Mouse (Mus musculus): ENCODE results near the gene Esp3. TPM values are rescaled to one million over a fixed set of nuclear protein-coding genes. Genes with fewer than 3 reads are reported as not detected.
"Not testable (repeated sequence)": the region's sequence is repeated elsewhere in the genome, so short reads cannot be mapped to it uniquely, and the experiment has no call there.

Gene Esp3
- total RNA-seq (2022) = not detected

GRCm38 (mm10) chr17:40631775-40632174 lies at the start of gene Esp3:
Gene Esp3, plus strand, starts transcription at chr17:40632075.
- DNase-seq (ENCODE audit: low spot score) = not testable (repeated sequence)

DNA sequence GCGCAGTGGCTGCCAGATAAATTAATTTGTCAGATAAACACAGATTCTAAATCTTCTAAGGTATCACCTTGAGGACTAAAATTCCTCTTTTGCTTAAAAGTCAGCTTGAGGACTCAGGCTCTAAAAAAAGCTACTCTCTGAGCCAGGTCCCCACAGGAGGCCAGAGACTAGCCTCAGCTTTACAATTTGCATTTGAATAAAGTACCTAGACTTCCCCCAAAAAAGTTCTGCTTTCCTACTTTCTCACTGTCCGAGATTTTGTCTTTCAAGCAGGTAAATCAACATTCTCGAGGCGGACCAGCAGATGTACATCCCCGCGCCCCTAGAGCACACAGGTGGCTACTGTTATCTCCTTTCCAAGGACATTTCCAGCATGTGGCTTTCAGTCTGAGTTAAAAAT lies 48.0 kb upstream of the Esp3 start:
- DNase-seq (ENCODE audit: low spot score) = not testable (repeated sequence)

DNA sequence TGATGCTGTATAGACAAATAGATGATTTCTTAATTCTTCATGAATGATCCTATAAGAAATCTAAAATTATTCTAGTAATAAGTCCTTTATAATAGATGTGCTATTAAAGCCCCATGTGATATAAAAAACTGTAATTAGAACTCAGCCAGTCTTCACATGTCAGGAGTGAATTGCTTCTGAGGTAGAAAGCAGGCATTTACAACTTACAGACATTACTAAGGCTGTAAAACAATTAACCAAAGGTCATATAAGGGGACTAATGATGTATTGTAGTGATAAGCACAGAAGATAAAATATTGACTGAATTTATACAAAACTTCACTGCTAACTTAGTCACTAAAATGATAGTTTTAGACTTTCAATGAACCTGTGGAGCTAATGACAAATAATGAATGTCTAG lies 40.6 kb upstream of the Esp3 start:
- DNase-seq (ENCODE audit: low spot score) = no peak

- no peak for DNase-seq (ENCODE audit: low spot score)
Observed at GRCm38 (mm10) chr17:40598294-40598693, 33.6 kb upstream of the Esp3 start, which contains the start of gene Esp4. Gene Esp4, plus strand, starts transcription at chr17:40598594.

DNA sequence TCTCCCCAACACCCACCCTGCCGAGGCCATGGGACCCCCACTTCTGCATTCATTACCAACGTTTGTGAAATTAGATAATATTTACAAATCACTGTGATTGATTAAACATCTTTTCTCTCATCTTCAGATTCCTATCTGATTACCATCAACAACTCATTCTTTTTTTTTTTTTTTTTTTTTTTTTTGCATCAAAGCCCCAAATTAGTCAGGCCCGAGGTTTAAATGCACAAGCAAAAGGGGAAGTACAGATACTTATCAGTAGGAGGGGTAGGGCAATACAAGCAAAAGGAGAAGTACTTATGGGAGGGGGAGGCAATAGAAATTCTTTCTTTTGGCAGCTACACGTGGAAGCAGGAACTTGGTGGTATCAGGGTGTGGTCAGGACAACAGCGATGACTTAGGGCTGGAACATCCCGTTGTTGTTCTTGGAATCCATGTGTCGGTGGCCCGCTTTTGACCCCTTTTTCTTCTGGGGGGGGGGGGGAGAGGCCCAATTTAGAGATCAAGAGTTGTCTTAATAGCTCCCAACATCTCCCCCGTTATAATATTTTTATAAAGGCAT lies 30.3 kb downstream of the Esp3 start:
- not testable (repeated sequence) for DNase-seq (ENCODE audit: low spot score)

GRCm38 (mm10) chr17:40663161-40663811 lies 31.4 kb downstream of the Esp3 start:
- DNase-seq (ENCODE audit: low spot score) = not testable (repeated sequence)

Other genes with a start within 250 kb of the Esp3 start
- not detected for gene Esp8, start 112.1 kb upstream of the Esp3 start, total RNA-seq (2022)
- not detected for gene Esp6, start 70.6 kb upstream of the Esp3 start, total RNA-seq (2022)
- gene Esp4, start 33.5 kb upstream of the Esp3 start, total RNA-seq (2022) = not detected
- not detected for gene Esp1, start 95.0 kb downstream of the Esp3 start, total RNA-seq (2022)
- not detected for gene Crisp2, start 174.9 kb downstream of the Esp3 start, total RNA-seq (2022)
- under 1 TPM in 1 of 4 experiments, not detected in 3; 0.23 TPM for gene Rhag, start 179.1 kb downstream of the Esp3 start, total RNA-seq (2022)
- gene 9130008F23Rik, start 248.5 kb downstream of the Esp3 start, total RNA-seq (2022) = under 1 TPM in 3 of 4 experiments, not detected in 1; 0.25 to 0.84 (median 0.41) TPM